ENCODE assay signal across 9 mouse cellular contexts in the genomic region with DNA sequence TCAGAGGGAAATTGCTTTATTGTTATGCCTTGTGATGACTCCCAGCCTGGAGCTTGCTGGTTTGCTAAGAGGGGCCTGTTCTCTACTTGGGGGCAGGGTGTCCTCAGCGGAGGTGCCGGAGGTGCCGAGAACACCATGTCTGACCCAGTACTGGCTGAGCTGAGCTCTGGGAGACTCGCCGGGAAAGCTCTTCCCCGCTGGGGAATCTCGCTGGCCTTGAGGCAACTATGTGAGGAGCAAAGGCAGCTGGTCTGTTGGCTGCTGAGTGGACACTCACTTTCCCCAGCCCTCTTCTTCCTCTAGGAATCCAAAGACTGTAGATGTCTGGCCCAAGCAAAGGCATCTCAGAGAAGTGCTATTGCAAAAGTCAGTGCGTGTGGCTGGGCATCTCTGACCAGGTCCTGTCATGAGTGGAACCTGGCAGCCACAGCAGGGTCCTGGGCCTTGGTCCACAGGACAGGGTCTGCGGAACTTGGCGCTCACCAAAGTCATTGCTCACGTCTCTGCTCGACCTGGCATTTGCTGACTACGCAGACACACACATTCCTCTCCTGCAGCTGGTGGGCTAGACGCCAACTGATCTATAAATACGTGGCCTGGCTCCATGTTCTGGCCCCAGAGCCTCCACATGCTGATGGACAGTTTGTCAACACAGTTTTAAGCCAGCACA. TPM values are rescaled to one million over a fixed set of nuclear protein-coding genes. Genes with fewer than 3 reads are reported as not detected.
DNase-seq lines count a peak whose midpoint lies in the region; ATAC-seq lines count a peak whose summit lies in the region.
"Had no signal": no experiment of that assay in that cellular context is flagged by ENCODE, and none has a peak within 500 bp of the region (broad histone marks: within the 10 kb centered on the region; RNA-seq: fewer than 3 reads in every experiment).

No protein-coding gene starts in this region.

- no peaks in the 10 kb centered on the region for H3K9me3 ChIP-seq in limb, embryonic 12.5 days

- peak; percentile 44 for DNase-seq in cerebellum, adult 11-12 months
- DNase-seq in 3T3-L1 (ENCODE audit: low read depth, low spot score), result peak; percentile 16
- DNase-seq in heart, adult 8-10 months (ENCODE audit: low spot score), result peak; percentile 85
- DNase-seq in frontal cortex, postnatal 14 days (ENCODE audit: low spot score in 2 of 2), result no peak
- no peak for DNase-seq in thymus, postnatal 4 days
- no peak for DNase-seq in neural tube, embryonic 10.5 days (ENCODE audit: extremely low spot score, low spot score)

- no peak for ATAC-seq in cerebellum, adult (ENCODE audit: insufficient number of reproducible peaks, low FRiP score, low TSS enrichment)
- ATAC-seq in limb, embryonic 12.5 days (ENCODE audit: insufficient number of reproducible peaks, insufficient read depth, low FRiP score, low TSS enrichment, low read depth), result no peak

- H3K9ac ChIP-seq in limb, embryonic 12.5 days (replicated peaks), result no peak overlapping the region

- peaks cover 41% of the 10 kb centered on the region for H3K4me1 ChIP-seq in limb, embryonic 12.5 days (replicated peaks)

- 0 out of 2 replicates have a peak overlapping the region, but pooled peaks have one; percentile 23 for H3K27ac ChIP-seq in limb, embryonic 12.5 days
- H3K27ac ChIP-seq: kidney, postnatal 0 days had no signal

- no peak overlapping the region for H3K4me3 ChIP-seq in limb, embryonic 12.5 days (replicated peaks)

- H3K4me2 ChIP-seq in limb, embryonic 12.5 days, result no peak overlapping the region

- H3K36me3 ChIP-seq in limb, embryonic 12.5 days, result no peaks in the 10 kb centered on the region

- WGBS in limb, embryonic 12.5 days, result 81% methylated on average over 15 of the region's 15 CpGs

- no peaks in the 10 kb centered on the region for H3K27me3 ChIP-seq in limb, embryonic 12.5 days

RNA-seq across cellular contexts. Expression of gene Dbh, which starts 41.2 kb away (rescaled TPM):
- 1 to 10 TPM; 1.5 to 3.4 (median 1.8) TPM for total RNA-seq in heart, adult 8-10 months (2022)
- 0.10 and 0.25 TPM in 2 replicates for polyA plus RNA-seq in limb, embryonic 12.5 days (2016; fragmentation: Nextera tagmentation; extraction: Ambion mirVana)

RNA-seq across cellular contexts. Expression of gene Sardh, which starts 41.9 kb away (rescaled TPM):
- 10 to 100 TPM in 2 of 4 experiments, 1 to 10 TPM in 2; 3.5 to 13.3 (median 7.6) TPM for total RNA-seq in heart, adult 8-10 months (2022)
- polyA plus RNA-seq in limb, embryonic 12.5 days (2016; fragmentation: Nextera tagmentation; extraction: Ambion mirVana), result 4.3 and 6.0 TPM in 2 replicates

Comparison
In these comparisons a context has a peak if more than half of its experiments do, and no peak if none do; other contexts are left out.
1. DNase-seq: peak in cerebellum, adult 11-12 months (single experiment), 3T3-L1 (single experiment) and heart, adult 8-10 months (single experiment); none in frontal cortex, postnatal 14 days (0 of 2), thymus, postnatal 4 days (single experiment) and neural tube, embryonic 10.5 days (single experiment).